Mouse (Mus musculus) urinary bladder, postnatal 25 days (tissue): Measurements from ENCODE around the gene Phactr1.

Experiments used
- DNase-seq: peaks from one replicate; pipeline ENCODE4 v3.0.0; 2022; ENCODE audit warnings: low spot score

The Phactr1 gene

DNA sequence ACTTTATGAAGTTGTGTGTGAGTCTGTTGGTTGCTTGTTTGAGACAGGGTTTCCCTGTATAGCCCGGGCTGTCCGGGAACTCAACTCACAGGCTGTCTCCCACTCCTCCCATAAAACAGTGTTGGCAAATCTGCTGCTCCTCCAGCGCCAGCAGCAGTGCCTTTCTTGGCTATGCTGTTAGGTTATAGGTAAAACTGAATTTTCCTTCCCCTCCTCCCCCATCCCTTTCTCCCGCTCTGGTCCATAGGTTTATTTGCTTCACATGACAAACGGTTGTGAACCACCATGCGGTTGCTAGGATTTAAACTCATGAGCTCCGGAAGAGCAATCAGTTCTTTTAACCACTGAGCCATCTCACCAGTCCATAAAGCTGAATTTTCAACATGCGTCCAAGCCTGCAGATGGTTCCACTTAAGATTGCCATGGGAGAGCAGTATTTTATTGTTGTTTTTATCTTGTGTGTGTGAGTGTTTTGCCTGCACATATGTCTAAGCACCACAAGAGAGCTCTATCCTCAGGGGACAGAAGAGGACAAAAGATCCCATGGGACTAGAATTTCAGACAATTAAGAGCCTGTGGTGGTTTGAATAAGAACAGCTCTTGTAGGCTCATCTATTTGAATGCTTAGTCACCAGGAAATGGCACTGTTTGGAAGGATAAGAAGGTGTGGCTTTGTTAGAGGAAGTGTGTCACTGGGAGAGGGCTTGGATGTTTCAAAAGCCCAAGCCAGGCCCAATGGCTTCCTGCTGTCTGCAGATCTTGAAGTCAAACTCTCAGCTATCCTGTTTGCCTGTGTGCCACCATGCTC is 503.0 kb downstream of the Phactr1 start:
- no peak for DNase-seq

GRCm38 (mm10) chr13:43187736-43188135 is 507.3 kb downstream of the Phactr1 start:
- DNase-seq, result no peak
